Mouse (Mus musculus) c-Kit-positive CD71-positive TER-119-negative erythroid progenitor cells, embryonic 14.5 days (primary cell): ENCODE measurements around the gene Stam2.

Source experiments
- DNase-seq: peaks from one replicate; pipeline ENCODE4 v3.0.0-alpha.2; 2013; ENCODE audit warnings: low read depth

The Stam2 gene

GRCm38 (mm10) chr2:52742256-52743158 is at the start of gene Stam2:
TSS of gene Stam2 (minus strand) at chr2:52742281.
- peak; percentile 69 for DNase-seq

DNA sequence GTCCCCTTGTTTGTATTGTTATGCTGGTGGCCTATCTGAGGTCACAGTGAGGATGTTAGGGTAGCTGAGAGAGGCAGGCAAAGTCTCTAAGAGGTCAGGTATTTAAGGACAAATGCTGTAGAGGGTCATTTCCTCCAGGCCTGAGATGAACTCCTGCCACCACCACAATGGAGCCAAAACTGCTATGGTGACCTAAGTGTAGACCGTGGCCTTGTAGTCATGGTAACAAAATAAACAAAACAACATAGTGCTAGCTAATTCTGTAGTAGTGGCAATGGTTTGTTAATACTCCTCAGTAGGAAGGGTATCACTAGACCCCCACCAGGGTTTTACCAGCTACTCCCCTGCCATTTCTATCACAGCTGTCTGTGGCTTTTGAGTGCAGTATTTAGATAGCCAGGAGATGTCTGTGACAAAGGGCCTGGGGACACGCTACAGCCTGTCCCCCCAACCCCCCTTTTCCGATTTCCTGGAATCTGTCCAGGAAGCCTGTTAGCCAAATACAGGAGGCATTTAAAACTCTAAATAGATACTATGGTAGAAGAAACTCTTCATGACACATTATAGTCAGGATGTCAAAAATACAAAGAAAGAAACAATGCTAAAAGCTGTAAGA is 43.1 kb upstream of the Stam2 start:
- DNase-seq = no peak

DNA sequence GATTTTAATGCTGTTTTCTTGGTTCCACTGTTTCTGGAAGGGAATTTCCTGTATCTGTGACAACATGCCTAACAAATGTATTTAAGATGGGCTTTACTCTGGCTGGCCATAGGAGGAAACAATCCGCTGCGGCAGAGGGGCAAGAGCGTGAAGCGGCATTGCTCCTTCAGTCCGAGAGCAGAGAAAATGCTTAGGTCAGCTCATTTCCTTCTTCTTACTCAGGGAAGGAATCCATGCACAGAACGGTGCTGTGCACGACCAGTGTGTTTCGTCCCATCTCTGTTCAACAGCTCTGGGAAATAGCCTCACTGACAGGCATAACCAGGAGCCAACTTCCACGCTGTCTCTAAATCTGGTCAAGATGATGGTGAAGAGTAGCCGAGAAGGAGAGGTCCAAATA is 37.9 kb upstream of the Stam2 start:
- DNase-seq = no peak

DNA sequence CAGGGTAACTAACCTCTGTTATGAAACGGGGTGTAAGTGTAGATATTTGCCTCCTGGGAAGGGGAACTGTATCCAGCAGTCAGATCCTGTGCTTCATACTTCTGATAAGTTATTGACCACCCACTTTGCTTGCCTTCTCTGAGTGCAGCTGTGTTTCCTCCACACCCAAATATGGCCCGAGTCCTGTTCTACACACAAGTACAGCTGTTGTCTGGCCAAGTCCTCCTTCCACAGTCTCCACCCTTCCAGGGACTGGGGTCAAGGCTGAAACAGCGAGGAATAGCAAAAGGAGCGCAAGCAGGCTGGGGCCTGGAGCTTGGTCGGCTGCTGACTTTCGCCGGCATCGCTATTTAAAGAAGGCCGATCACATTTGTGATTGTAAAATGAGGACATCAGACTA is 37.3 kb upstream of the Stam2 start:
- no peak for DNase-seq

DNA sequence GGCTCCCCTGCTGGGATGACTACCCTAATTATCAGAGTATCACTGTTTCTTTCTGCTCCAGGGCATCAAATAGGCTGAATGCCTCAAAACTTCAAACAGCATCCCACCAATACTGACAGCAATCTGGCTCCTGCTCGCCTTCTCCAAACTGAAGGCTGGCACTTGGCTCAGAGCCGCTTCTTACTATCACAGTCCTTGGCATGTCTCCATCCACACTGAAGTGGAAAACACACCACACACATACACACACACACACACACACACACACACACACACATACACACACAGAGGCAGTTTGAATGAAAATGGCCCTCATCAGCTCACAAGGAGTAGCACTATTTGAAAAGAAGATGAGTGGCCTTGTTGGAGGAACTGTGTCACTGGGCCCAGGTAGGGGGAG is 35.8 kb upstream of the Stam2 start:
- DNase-seq = no peak

DNA sequence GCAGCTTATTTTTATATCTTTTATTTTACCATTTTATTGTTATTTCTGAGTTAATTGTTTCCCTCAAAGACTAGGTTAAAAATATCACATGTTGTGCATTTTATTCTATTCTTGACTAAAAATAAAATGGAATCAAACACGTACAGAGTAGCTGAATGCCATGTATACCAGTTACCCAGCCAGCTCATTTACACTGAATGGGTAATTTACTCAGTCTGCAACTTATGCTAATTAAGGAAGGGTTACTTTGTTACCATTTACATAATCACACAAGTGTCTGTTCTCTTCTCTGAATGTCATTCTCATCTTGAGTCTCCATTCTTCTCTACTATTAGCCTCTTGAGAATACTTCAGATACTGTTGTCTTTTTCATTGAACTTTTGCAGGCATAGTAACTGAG is 32.3 kb upstream of the Stam2 start:
- no peak for DNase-seq

GRCm38 (mm10) chr2:52772774-52773393 is 30.8 kb upstream of the Stam2 start:
- DNase-seq = no peak

GRCm38 (mm10) chr2:52765130-52765529 is 23.0 kb upstream of the Stam2 start:
- DNase-seq = no peak

DNA sequence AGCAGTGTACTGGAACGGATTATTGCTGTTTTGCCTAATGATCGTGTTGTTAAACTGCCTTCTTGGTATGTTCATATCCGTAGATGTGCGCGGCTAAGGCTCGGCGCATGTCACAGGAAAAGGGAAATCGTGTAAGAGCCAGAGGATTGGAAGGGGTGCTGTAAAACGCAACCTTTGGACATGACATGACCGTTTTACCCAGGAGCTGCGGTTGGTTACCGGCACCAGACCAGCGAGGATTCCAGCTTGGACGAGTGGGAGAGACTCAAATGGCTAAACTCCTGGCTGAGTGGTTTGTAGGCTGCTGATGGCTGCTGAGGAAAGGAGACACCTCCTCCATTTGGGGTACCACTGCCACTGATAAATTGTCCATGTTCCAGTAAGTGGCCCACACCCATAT is 21.8 kb upstream of the Stam2 start:
- no peak for DNase-seq

DNA sequence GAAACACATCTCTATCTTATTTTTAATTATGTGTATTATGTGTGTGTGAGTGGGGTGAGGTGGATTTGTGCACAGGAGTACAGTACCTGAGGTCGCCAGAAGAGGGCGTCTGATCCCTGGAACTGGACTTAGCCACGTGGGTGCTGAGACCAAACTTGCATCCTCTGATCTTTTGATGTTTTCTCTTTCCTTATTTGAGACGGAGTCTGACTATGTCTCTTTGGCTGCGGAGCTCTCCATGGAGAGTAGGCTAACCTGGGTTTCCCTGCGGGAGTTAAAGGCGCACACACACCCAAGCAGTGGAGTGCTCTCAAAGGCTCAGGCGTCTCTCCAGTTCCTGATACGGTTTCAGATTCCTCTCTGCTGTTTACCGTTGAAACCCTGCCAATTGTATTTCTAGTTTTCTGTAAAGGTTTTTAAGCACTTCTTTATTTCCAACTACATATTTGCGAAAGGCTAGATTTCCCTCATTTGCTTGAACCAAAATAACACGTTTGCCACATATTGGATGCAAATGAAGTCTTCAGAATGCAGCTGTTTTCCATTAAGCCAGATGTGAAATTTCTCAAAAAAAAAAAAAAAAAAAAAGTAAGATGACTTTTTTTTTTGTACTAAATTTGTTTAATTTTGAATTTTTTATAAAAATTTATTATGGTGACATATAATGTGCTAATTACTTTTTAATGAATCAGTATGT is 21.1 kb upstream of the Stam2 start:
- no peak for DNase-seq

- no peak for DNase-seq
Measured at GRCm38 (mm10) chr2:52762529-52762928, 20.4 kb upstream of the Stam2 start.

GRCm38 (mm10) chr2:52758627-52759026 is 16.5 kb upstream of the Stam2 start:
- peak; percentile 33 for DNase-seq

DNA sequence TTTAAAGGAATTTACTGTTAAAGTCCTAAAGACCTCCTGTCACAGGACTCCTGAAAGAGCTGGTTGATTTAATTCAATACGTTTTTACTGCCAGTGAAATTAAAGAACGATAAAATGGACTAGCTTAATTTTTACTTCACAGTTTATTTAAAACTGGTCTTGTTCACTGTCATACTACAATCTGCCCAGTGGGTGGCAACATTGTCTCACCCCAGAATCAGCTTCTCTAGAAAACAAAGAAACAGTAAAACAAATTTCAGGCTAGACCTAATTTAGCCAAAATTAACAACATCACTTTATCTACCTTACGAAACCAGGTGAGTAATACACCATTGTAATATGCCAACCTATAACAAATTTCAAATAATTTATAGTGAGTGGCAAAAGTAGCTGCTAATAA is 14.6 kb upstream of the Stam2 start:
- DNase-seq = no peak

DNA sequence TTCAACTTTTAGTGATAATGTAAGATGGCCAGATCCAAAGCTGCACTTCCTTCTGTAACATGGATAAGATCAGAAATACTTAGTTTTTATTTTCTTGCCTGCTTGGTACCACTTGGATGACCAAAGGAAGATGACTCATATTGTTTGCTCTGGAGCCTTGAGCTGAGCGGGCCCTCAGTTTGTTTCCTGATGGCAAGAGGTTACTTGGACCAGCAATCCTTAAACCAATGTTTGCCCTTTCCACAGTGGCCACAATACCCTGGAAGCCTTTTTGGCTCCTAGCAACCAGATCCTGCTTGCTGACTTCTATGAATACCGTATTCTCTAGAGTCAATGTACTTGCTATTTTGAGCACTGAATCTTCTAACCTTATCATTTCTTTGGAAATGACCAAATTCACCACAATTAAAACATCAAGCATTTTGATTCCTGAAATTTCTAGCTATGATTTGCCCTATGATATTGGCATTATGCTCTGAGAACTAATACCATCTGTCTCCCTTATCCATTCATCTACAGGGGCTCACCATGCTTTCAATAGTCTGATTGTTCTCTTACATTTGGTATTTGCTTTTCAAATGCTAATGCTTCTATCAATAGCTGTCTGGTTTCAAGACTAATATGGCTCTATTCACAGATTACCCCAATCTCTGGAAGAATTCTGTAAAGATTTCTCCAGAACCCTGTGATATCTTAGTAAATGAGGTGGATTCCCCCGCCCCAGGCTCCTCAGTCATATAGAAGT is 11.7 kb upstream of the Stam2 start:
- no peak for DNase-seq

DNA sequence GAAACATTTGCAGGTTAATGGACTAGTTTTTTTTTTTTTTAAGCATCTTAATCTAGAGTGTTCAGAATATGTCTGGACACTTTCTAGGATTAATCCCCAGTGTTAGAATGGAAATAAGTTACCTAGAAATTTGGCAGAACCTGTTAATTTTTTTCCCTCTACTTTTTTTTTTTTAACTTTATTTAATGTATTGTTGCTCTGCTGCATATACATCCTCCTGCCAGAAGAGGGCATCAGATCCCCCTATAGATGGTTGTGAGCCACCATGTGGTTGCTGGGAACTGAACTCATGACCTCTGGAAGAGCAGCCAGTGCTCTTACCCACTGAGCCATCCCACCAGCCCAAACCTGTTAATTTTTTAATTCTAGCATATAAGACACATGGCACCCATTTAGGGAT is 2.0 kb upstream of the Stam2 start:
- no peak for DNase-seq

GRCm38 (mm10) chr2:52741681-52742255 is 313 bp downstream of the Stam2 start:
- DNase-seq = peak; percentile 50

- DNase-seq = no peak
Measured at GRCm38 (mm10) chr2:52740596-52740995, 1.5 kb downstream of the Stam2 start.

DNA sequence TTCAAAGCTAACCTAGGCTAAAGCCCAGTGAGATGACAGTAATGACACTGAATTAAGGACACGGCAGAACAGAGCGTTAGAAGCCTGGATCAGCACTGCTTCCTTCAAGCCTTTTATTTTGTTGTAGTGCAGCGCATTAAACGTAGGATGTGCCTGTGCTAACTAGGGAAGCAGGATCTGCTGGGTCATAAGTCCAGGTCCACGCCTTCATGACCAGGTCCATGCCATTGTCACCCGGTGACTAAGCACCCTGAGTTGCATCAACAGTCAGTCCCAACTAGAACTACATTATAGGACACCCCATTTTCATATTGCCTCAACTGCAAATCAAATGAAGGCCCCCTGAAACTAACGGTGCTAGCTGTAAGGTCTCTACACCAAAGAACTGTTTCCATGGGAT is 7.6 kb downstream of the Stam2 start:
- DNase-seq = no peak

DNA sequence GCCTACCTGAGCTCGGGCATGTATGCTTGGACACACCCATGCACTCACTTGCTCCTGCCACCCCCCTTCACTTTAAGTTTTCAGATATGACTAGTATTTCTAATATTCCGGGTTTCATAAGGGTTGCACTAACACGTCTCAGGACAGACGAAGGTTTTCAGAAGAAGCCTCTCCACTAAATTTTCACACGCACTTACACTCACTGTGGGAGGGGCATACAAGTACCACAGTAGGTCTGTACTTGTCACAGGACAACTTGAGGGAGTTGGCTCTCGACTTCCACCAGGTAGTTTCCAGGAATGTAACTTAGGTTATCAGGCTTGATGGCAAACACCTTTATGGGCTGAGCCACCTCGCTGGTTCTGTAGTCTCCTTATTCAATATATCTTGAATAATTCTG is 8.4 kb downstream of the Stam2 start:
- no peak for DNase-seq

DNA sequence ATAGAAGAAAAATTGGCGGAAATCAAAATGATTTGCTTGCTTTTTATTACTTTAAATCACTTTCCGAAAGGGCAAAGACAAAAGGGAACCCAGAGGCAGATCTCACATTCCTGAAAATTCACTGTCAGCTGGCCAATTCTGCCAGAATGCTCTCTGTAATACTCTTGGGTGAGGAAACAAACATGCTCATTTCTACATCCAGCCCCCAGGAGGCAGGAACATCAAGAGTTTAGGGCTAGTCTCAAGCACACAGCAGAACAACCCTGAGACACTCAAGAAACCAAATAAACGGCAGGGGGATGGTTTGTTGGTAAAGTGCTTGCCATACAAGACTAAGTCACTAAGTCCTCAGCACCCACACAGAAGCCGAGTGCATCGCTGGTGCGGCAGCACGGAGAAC is 9.5 kb downstream of the Stam2 start:
- DNase-seq = no peak

GRCm38 (mm10) chr2:52732001-52732400 is 10.1 kb downstream of the Stam2 start:
- DNase-seq = no peak

GRCm38 (mm10) chr2:52730891-52731290 is 11.2 kb downstream of the Stam2 start:
- DNase-seq = no peak
